Mouse (Mus musculus) 416B (cell line): ENCODE measurements around the gene Parp8.

ENCODE experiments used
- DNase-seq: peaks from one replicate; pipeline ENCODE4 v3.0.0; 2011; ENCODE audit warnings: low read depth

Gene Parp8

GRCm38 (mm10) chr13:116843937-116844336 lies 181.4 kb downstream of the Parp8 start:
- peak; percentile 83 for DNase-seq

- no peak for DNase-seq
These were observed 194.4 kb downstream of the Parp8 start for GRCm38 (mm10) chr13:116830984-116831383.

- peak; percentile 96 for DNase-seq
These were observed 196.3 kb downstream of the Parp8 start for GRCm38 (mm10) chr13:116829015-116829414.

- DNase-seq, result no peak
These were observed 213.9 kb downstream of the Parp8 start for GRCm38 (mm10) chr13:116811456-116811855.
